In genomic region chr8:120632969-120633664, GRCm38 (mm10) we compare ENCODE assay signal across 9 mouse cellular contexts. TPM values are rescaled to one million over a fixed set of nuclear protein-coding genes. Genes with fewer than 3 reads are reported as not detected.
A peak's percentile ranks its signal among the peaks of the same experiment; 100 is the strongest.
DNase-seq lines count a peak whose midpoint lies in the region; ATAC-seq and TF ChIP-seq lines count a peak whose summit lies in the region.
"Had no signal": no experiment of that assay in that cellular context is flagged by ENCODE, and none has a peak within 500 bp of the region (broad histone marks: within the 10 kb centered on the region; RNA-seq: fewer than 3 reads in every experiment).

No protein-coding gene starts in this region.

- H3K4me3 ChIP-seq in heart, embryonic 10.5 days = peak overlapping the region; percentile 78
- H3K4me3 ChIP-seq in heart, adult 2 months = no peak overlapping the region; the same call in 1 of the 2 replicates
- H3K4me3 ChIP-seq in C2C12 (ENCODE audit: insufficient read depth, poor library complexity, severe bottlenecking) = peak overlapping the region; percentile 11
- peak overlapping the region; percentile 66 for H3K4me3 ChIP-seq in forebrain, postnatal 0 days (ENCODE audit: low read depth, low read length)
- peak overlapping the region; percentile 58 for H3K4me3 ChIP-seq in liver, embryonic 16.5 days (ENCODE audit: low read depth, low read length)

- H3K4me2 ChIP-seq in forebrain, postnatal 0 days (ENCODE audit: low read depth) = peak overlapping the region; percentile 74
- H3K4me2 ChIP-seq in liver, embryonic 16.5 days (ENCODE audit: low read depth, low read length) = peak overlapping the region; percentile 79; the same call in 1 of the 2 replicates

- no peak for TF ChIP-seq CTCF in heart, adult 2 months (IDR thresholded peaks at IDR 0.05)
- TF ChIP-seq CTCF in C2C12 (IDR thresholded peaks at IDR 0.05; ENCODE audit: control insufficient read depth, insufficient read depth, insufficient read length) = no peak
- TF ChIP-seq CTCF in forebrain, postnatal 0 days (IDR thresholded peaks at IDR 0.05; ENCODE audit: low read depth) = no peak

- 24% methylated on average over 17 of the region's 17 CpGs for WGBS in heart, embryonic 10.5 days
- 53% methylated on average over 17 of the region's 17 CpGs for WGBS in heart, adult 2 months
- WGBS in forebrain, postnatal 0 days = 34% methylated on average over 17 of the region's 17 CpGs
- WGBS in liver, embryonic 16.5 days (ENCODE audit: insufficient replicate concordance) = 40% methylated on average over 17 of the region's 17 CpGs

- no peaks in the 10 kb centered on the region for H3K79me2 ChIP-seq in heart, adult 2 months (replicated peaks; ENCODE audit: control insufficient read depth, insufficient read depth, low read length)
- no peaks in the 10 kb centered on the region for H3K79me2 ChIP-seq in C2C12 (ENCODE audit: control insufficient read depth, insufficient read depth)

- no peak for TF ChIP-seq EP300 in heart, adult 2 months (IDR thresholded peaks at IDR 0.05; ENCODE audit: insufficient read depth, low read depth, low read length)

- no peaks in the 10 kb centered on the region for H3K79me3 ChIP-seq in C2C12 (ENCODE audit: low read depth)

- no peak overlapping the region for H3ac ChIP-seq in C2C12 (ENCODE audit: control insufficient read depth, insufficient read length, low read depth)

- H3K36me3 ChIP-seq in heart, embryonic 10.5 days = no peaks in the 10 kb centered on the region
- no peaks in the 10 kb centered on the region for H3K36me3 ChIP-seq in heart, adult 2 months (ENCODE audit: control insufficient read depth, insufficient read depth, low read length)
- no peaks in the 10 kb centered on the region for H3K36me3 ChIP-seq in C2C12 (ENCODE audit: control insufficient read depth, insufficient read depth)
- H3K36me3 ChIP-seq in forebrain, postnatal 0 days (ENCODE audit: insufficient read depth) = no peaks in the 10 kb centered on the region
- H3K36me3 ChIP-seq in liver, embryonic 16.5 days (ENCODE audit: control insufficient read depth, insufficient read depth) = no peaks in the 10 kb centered on the region

- TF ChIP-seq POLR2A in heart, adult 2 months (IDR thresholded peaks at IDR 0.05; ENCODE audit: insufficient read depth, low read depth, low read length) = no peak

- peaks cover 54% of the 10 kb centered on the region for H3K4me1 ChIP-seq in heart, embryonic 10.5 days
- H3K4me1 ChIP-seq in heart, adult 2 months (ENCODE audit: control insufficient read depth, insufficient read depth, low read length) = no peaks in the 10 kb centered on the region
- H3K4me1 ChIP-seq in forebrain, postnatal 0 days (ENCODE audit: insufficient read depth) = 0 out of 2 replicates have a peak, but pooled peaks cover 3% of the 10 kb centered on the region
- peaks cover 6% of the 10 kb centered on the region; the same call in 1 of the 2 replicates for H3K4me1 ChIP-seq in liver, embryonic 16.5 days (ENCODE audit: control insufficient read depth, low read depth, low read length)

- H3K9me3 ChIP-seq in heart, embryonic 10.5 days = peaks cover 3% of the 10 kb centered on the region; the same call in 1 of the 2 replicates
- H3K9me3 ChIP-seq in forebrain, postnatal 0 days (ENCODE audit: low read length) = no peaks in the 10 kb centered on the region
- no peaks in the 10 kb centered on the region for H3K9me3 ChIP-seq in liver, embryonic 16.5 days (replicated peaks; ENCODE audit: control insufficient read depth, low read length)

- peaks cover 53% of the 10 kb centered on the region for H3K27me3 ChIP-seq in heart, embryonic 10.5 days (ENCODE audit: insufficient read depth, poor library complexity, severe bottlenecking)
- H3K27me3 ChIP-seq in heart, adult 2 months (ENCODE audit: control insufficient read depth, insufficient read depth, low read length) = no peaks in the 10 kb centered on the region
- H3K27me3 ChIP-seq in C2C12 (ENCODE audit: control insufficient read depth, insufficient read depth, insufficient read length) = no peaks in the 10 kb centered on the region
- no peaks in the 10 kb centered on the region for H3K27me3 ChIP-seq in forebrain, postnatal 0 days (ENCODE audit: insufficient read depth, low read length)
- peaks cover 26% of the 10 kb centered on the region for H3K27me3 ChIP-seq in liver, embryonic 16.5 days (ENCODE audit: control insufficient read depth, insufficient read depth, low read depth, low read length)

- ATAC-seq in forebrain, postnatal 0 days = no peak
- no peak for ATAC-seq in liver, embryonic 16.5 days (ENCODE audit: low read depth)
- no peak for ATAC-seq in erythroid progenitor cell, adult 5-6 weeks (replicated peaks; ENCODE audit: low FRiP score, poor library complexity, severe bottlenecking)
- no peak for ATAC-seq in megakaryocyte-erythroid progenitor cell, adult 5-6 weeks (replicated peaks; ENCODE audit: low FRiP score, low TSS enrichment, poor library complexity, severe bottlenecking)

- H3K27ac ChIP-seq in heart, embryonic 10.5 days = peak overlapping the region; percentile 78; the same call in 1 of the 2 replicates
- H3K27ac ChIP-seq in heart, adult 2 months = no peak overlapping the region
- no peak overlapping the region for H3K27ac ChIP-seq in forebrain, postnatal 0 days (ENCODE audit: low read depth, low read length)
- H3K27ac ChIP-seq in liver, embryonic 16.5 days (ENCODE audit: low read length) = no peak overlapping the region

- H3K9ac ChIP-seq in heart, adult 2 months (ENCODE audit: low read depth, low read length) = no peak overlapping the region
- H3K9ac ChIP-seq in forebrain, postnatal 0 days = peak overlapping the region; percentile 71; the same call in 1 of the 2 replicates
- H3K9ac ChIP-seq in liver, embryonic 16.5 days (ENCODE audit: low read depth, low read length) = no peak overlapping the region

- intact Hi-C loops in heart, adult 2 months (cut with DNase I) = no loop called here

- DNase-seq in heart, embryonic 10.5 days (ENCODE audit: low spot score) = no peak
- DNase-seq in heart, adult 2 months = no peak
- peak; percentile 17 for DNase-seq in forebrain, postnatal 0 days
- no peak for DNase-seq in spleen, postnatal 14 days (ENCODE audit: low spot score in 2 of 2)

RNA-seq across cellular contexts. Expression of gene 1190005I06Rik, which starts 14.3 kb away (rescaled TPM):
- polyA plus RNA-seq in heart, embryonic 10.5 days (2016; fragmentation: Nextera tagmentation; extraction: Ambion mirVana) = 4.6 and 7.7 TPM in 2 replicates
- 1 to 10 TPM; 3.9 to 5.3 TPM for total RNA-seq in heart, adult 2 months (2021)
- 3.0 and 6.0 TPM in 2 replicates for polyA plus RNA-seq in heart, adult 2 months (2012; rRNA removed)
- 2.6 TPM for polyA plus RNA-seq in C2C12 (2012; fragmentation: generic; extraction: Trizol)
- total RNA-seq in forebrain, postnatal 0 days (2014; rRNA removed) = 18.5 and 25.9 TPM in 2 replicates
- polyA plus RNA-seq in forebrain, postnatal 0 days (2015; fragmentation: Nextera tagmentation; extraction: Ambion mirVana) = 21.7 and 22.7 TPM in 2 replicates
- 1.4 and 1.7 TPM in 2 replicates for polyA plus RNA-seq in liver, embryonic 16.5 days (2015; fragmentation: Nextera tagmentation; extraction: Ambion mirVana)
- not detected in 2 replicates for total RNA-seq in erythroid progenitor cell, adult 5-6 weeks (2015; ENCODE audit: low replicate concordance)
- total RNA-seq in erythroid progenitor cell, adult 5-6 weeks (2017; ENCODE audit: low replicate concordance) = not detected in 2 replicates
- not detected in 2 replicates for total RNA-seq in megakaryocyte-erythroid progenitor cell, adult 5-6 weeks (2014; fragmentation: Nextera tagmentation)
- total RNA-seq in megakaryocyte-erythroid progenitor cell, adult 5-6 weeks (2017) = not detected in 2 replicates
- total RNA-seq: hematopoietic stem cell, adult 5-6 weeks had no signal

RNA-seq across cellular contexts. Expression of gene Gm27021, which starts 34.8 kb away (rescaled TPM):
- polyA plus RNA-seq in heart, embryonic 10.5 days (2016; fragmentation: Nextera tagmentation; extraction: Ambion mirVana) = 1.9 and 2.8 TPM in 2 replicates
- total RNA-seq in heart, adult 2 months (2021) = not detected
- not detected in 2 replicates for polyA plus RNA-seq in heart, adult 2 months (2012; rRNA removed)
- 2.3 TPM for polyA plus RNA-seq in C2C12 (2012; fragmentation: generic; extraction: Trizol)
- total RNA-seq in forebrain, postnatal 0 days (2014; rRNA removed) = 7.0 and 9.2 TPM in 2 replicates
- polyA plus RNA-seq in forebrain, postnatal 0 days (2015; fragmentation: Nextera tagmentation; extraction: Ambion mirVana) = 12.4 and 14.8 TPM in 2 replicates
- 0.15 and 0.23 TPM in 2 replicates for polyA plus RNA-seq in liver, embryonic 16.5 days (2015; fragmentation: Nextera tagmentation; extraction: Ambion mirVana)
- not detected in 2 replicates for total RNA-seq in erythroid progenitor cell, adult 5-6 weeks (2015; ENCODE audit: low replicate concordance)
- total RNA-seq in erythroid progenitor cell, adult 5-6 weeks (2017; ENCODE audit: low replicate concordance) = not detected in 2 replicates
- total RNA-seq in megakaryocyte-erythroid progenitor cell, adult 5-6 weeks (2014; fragmentation: Nextera tagmentation) = not detected in 2 replicates
- total RNA-seq in megakaryocyte-erythroid progenitor cell, adult 5-6 weeks (2017) = not detected in 2 replicates
- total RNA-seq: hematopoietic stem cell, adult 5-6 weeks had no signal

RNA-seq across cellular contexts. Expression of gene Cox4i1, which starts 34.9 kb away (rescaled TPM):
- 1,295 and 1,617 TPM in 2 replicates for polyA plus RNA-seq in heart, embryonic 10.5 days (2016; fragmentation: Nextera tagmentation; extraction: Ambion mirVana)
- total RNA-seq in heart, adult 2 months (2021) = 1,000 to 10,000 TPM; 4,113 to 4,965 TPM
- 4,656 and 4,851 TPM in 2 replicates for polyA plus RNA-seq in heart, adult 2 months (2012; rRNA removed)
- polyA plus RNA-seq in C2C12 (2012; fragmentation: generic; extraction: Trizol) = 1,270 TPM
- 436 and 703 TPM in 2 replicates for total RNA-seq in forebrain, postnatal 0 days (2014; rRNA removed)
- 1,351 and 1,499 TPM in 2 replicates for polyA plus RNA-seq in forebrain, postnatal 0 days (2015; fragmentation: Nextera tagmentation; extraction: Ambion mirVana)
- 638 and 672 TPM in 2 replicates for polyA plus RNA-seq in liver, embryonic 16.5 days (2015; fragmentation: Nextera tagmentation; extraction: Ambion mirVana)
- 389 and 392 TPM in 2 replicates for total RNA-seq in erythroid progenitor cell, adult 5-6 weeks (2015; ENCODE audit: low replicate concordance)
- 156 and 224 TPM in 2 replicates for total RNA-seq in erythroid progenitor cell, adult 5-6 weeks (2017; ENCODE audit: low replicate concordance)
- total RNA-seq in megakaryocyte-erythroid progenitor cell, adult 5-6 weeks (2014; fragmentation: Nextera tagmentation) = 1,045 and 1,237 TPM in 2 replicates
- total RNA-seq in megakaryocyte-erythroid progenitor cell, adult 5-6 weeks (2017) = 386 and 612 TPM in 2 replicates

RNA-seq across cellular contexts. Expression of gene Emc8, which starts 35.3 kb away (rescaled TPM):
- polyA plus RNA-seq in heart, embryonic 10.5 days (2016; fragmentation: Nextera tagmentation; extraction: Ambion mirVana) = 249 and 314 TPM in 2 replicates
- 10 to 100 TPM; 42.2 to 46.3 TPM for total RNA-seq in heart, adult 2 months (2021)
- 34.1 and 36.9 TPM in 2 replicates for polyA plus RNA-seq in heart, adult 2 months (2012; rRNA removed)
- 240 TPM for polyA plus RNA-seq in C2C12 (2012; fragmentation: generic; extraction: Trizol)
- 29.1 and 43.7 TPM in 2 replicates for total RNA-seq in forebrain, postnatal 0 days (2014; rRNA removed)
- 104 and 113 TPM in 2 replicates for polyA plus RNA-seq in forebrain, postnatal 0 days (2015; fragmentation: Nextera tagmentation; extraction: Ambion mirVana)
- polyA plus RNA-seq in liver, embryonic 16.5 days (2015; fragmentation: Nextera tagmentation; extraction: Ambion mirVana) = 83.1 and 93.1 TPM in 2 replicates
- total RNA-seq in erythroid progenitor cell, adult 5-6 weeks (2015; ENCODE audit: low replicate concordance) = 34.4 and 49.0 TPM in 2 replicates
- 11.4 and 48.0 TPM in 2 replicates for total RNA-seq in erythroid progenitor cell, adult 5-6 weeks (2017; ENCODE audit: low replicate concordance)
- 32.8 and 36.5 TPM in 2 replicates for total RNA-seq in megakaryocyte-erythroid progenitor cell, adult 5-6 weeks (2014; fragmentation: Nextera tagmentation)
- 69.8 and 87.1 TPM in 2 replicates for total RNA-seq in megakaryocyte-erythroid progenitor cell, adult 5-6 weeks (2017)

RNA-seq across cellular contexts. Expression of gene Gins2, which starts 44.0 kb away (rescaled TPM):
- 106 and 125 TPM in 2 replicates for polyA plus RNA-seq in heart, embryonic 10.5 days (2016; fragmentation: Nextera tagmentation; extraction: Ambion mirVana)
- 1 to 10 TPM; 1.1 to 1.5 TPM for total RNA-seq in heart, adult 2 months (2021)
- 1.3 and 1.4 TPM in 2 replicates for polyA plus RNA-seq in heart, adult 2 months (2012; rRNA removed)
- polyA plus RNA-seq in C2C12 (2012; fragmentation: generic; extraction: Trizol) = 69.8 TPM
- 2.6 and 5.3 TPM in 2 replicates for total RNA-seq in forebrain, postnatal 0 days (2014; rRNA removed)
- 9.6 and 10.7 TPM in 2 replicates for polyA plus RNA-seq in forebrain, postnatal 0 days (2015; fragmentation: Nextera tagmentation; extraction: Ambion mirVana)
- 40.6 and 43.3 TPM in 2 replicates for polyA plus RNA-seq in liver, embryonic 16.5 days (2015; fragmentation: Nextera tagmentation; extraction: Ambion mirVana)
- 5.8 and 31.4 TPM in 2 replicates for total RNA-seq in erythroid progenitor cell, adult 5-6 weeks (2015; ENCODE audit: low replicate concordance)
- total RNA-seq in erythroid progenitor cell, adult 5-6 weeks (2017; ENCODE audit: low replicate concordance) = 11.9 and 21.3 TPM in 2 replicates
- total RNA-seq in megakaryocyte-erythroid progenitor cell, adult 5-6 weeks (2014; fragmentation: Nextera tagmentation) = 76.6 and 99.8 TPM in 2 replicates
- 43.8 and 62.0 TPM in 2 replicates for total RNA-seq in megakaryocyte-erythroid progenitor cell, adult 5-6 weeks (2017)
